Mouse (Mus musculus): Measurements from ENCODE around the gene Gng7.

DNA sequence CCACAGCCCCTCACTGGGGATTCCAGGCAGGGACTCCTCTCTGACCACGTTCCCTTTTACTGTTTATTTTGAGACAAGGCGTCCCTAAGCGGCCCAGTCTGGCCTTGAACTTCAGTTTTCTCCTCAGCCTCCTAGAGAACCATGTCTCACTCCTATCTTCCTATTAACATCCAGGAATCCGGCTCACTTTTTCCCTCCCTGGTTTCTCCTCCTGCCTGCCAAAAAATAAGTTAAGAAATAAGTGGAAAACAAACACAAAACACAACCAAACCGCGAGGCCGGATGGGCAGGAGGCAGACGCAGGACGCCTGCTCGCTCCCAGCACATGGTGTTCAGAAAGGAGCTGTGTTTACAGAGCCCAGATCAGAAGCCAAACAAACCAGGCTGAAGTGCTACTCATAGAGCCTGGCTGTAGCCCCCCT is 52.7 kb downstream of the Gng7 start:
- TF ChIP-seq CTCF (IDR thresholded peaks at IDR 0.05; ENCODE audit: extremely low read depth, insufficient read depth, low read length), result no peak
- no peak for TF ChIP-seq POLR2A (IDR thresholded peaks at IDR 0.05; ENCODE audit: extremely low read depth, insufficient read depth, low read length)

Measured in cortical plate, adult 2 months (tissue).